Mouse (Mus musculus) testis, postnatal 10 days (tissue): Measurements from ENCODE around the gene Pdcd11.

ENCODE experiments used
- DNase-seq: peaks from one replicate; pipeline ENCODE4 v3.0.0; 2021; ENCODE audit warnings: low spot score

The Pdcd11 gene

GRCm38 (mm10) chr19:47168793-47169412, 78.3 kb downstream of the Pdcd11 start:
- peak; percentile 96 for DNase-seq

- DNase-seq = no peak
Measured at GRCm38 (mm10) chr19:47174515-47174914, 83.9 kb downstream of the Pdcd11 start.

GRCm38 (mm10) chr19:47175472-47175871, 84.9 kb downstream of the Pdcd11 start:
- DNase-seq = no peak

GRCm38 (mm10) chr19:47176916-47177505, 86.4 kb downstream of the Pdcd11 start:
- DNase-seq = no peak

DNA sequence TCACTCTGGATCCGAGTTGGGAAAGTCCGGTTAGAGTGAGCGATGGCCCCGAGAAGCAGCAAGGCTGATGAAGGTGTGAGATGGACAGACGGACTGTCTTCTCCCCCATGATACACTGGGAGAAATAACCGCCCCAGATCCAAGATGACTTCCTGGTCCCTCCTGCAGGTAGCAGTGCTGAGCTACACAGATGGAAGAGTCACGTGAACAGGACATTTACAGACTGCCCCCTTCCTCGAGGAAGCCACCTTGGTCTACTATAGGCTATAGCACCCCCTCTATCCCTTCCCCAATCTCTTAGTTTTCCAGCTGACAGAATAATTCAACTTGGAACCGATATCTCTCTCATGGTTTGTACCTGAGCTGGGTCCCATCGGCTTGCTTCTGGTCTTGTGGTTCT, 87.4 kb downstream of the Pdcd11 start:
- DNase-seq = no peak

GRCm38 (mm10) chr19:47178431-47179271, 88.1 kb downstream of the Pdcd11 start, which contains the start of gene Neurl1a:
Gene Neurl1a, plus strand, starts transcription at chr19:47178820.
- DNase-seq = peak; percentile 66

- DNase-seq = no peak
Measured at GRCm38 (mm10) chr19:47179272-47179809, 88.8 kb downstream of the Pdcd11 start.

DNA sequence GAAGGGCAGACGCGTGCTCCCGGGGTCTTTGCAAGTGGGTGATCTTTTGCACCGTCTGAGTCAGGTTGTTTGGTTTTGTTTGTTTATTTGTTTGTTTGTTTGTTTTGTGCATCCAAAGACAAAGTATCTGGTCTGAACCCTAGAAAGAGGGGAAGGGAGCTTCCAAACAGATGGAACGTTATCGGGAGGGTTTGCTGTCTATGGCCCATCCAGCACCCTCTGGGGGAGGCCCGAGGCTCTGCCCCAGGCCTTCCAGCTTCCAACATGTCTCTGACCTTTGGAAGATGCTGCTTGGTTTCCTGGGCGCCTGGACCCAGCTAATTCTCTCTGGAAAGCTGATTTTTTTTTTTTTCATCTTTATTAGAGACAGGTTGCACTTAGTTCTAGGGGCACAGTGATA, 89.4 kb downstream of the Pdcd11 start:
- DNase-seq = no peak
